Mouse (Mus musculus) stomach, postnatal 0 days (tissue): Measurements from ENCODE around the gene Pcnt. TPM values are rescaled to one million over a fixed set of nuclear protein-coding genes. Genes with fewer than 3 reads are reported as not detected.

ENCODE experiments used
- ATAC-seq: fragments of 200-750 bp; cut with Nextera tagmentation; 2 replicates; pipeline ENCODE4 v1.8.0; 2017; ENCODE audit not compliant: low FRiP score, low TSS enrichment
- DNase-seq: peaks from one replicate; pipeline ENCODE4 v3.0.0-alpha.2; 2016; ENCODE audit warnings: low spot score
- H3K27ac ChIP-seq: fragments of 300-500 bp; sonication (generic); replicated peaks from 2 replicates; pipeline ENCODE4 v1.5.1; 2014; ENCODE audit warnings: mild to moderate bottlenecking, control low read depth
- H3K27me3 ChIP-seq: fragments of 300-500 bp; sonication (generic); 2 replicates; pipeline ENCODE4 v1.6.1; 2014; ENCODE audit warnings: low read length; ENCODE audit not compliant: control insufficient read depth, insufficient read depth
- H3K36me3 ChIP-seq: fragments of 300-500 bp; sonication (generic); 2 replicates; pipeline ENCODE4 v1.6.1; 2014; ENCODE audit warnings: low read length, mixed read lengths; ENCODE audit not compliant: control insufficient read depth, insufficient read depth
- H3K4me1 ChIP-seq: fragments of 300-500 bp; sonication (generic); replicated peaks from 2 replicates; pipeline ENCODE4 v1.6.1; 2014; ENCODE audit warnings: antibody characterized with exemption; ENCODE audit not compliant: control insufficient read depth, insufficient read depth
- H3K4me2 ChIP-seq: fragments of 300-500 bp; sonication (generic); replicated peaks from 2 replicates; pipeline ENCODE4 v1.6.1; 2014; ENCODE audit warnings: low read depth, mild to moderate bottlenecking, control low read depth, moderate library complexity
- H3K4me3 ChIP-seq: fragments of 300-500 bp; sonication (generic); 2 replicates; pipeline ENCODE4 v1.5.1; 2014; ENCODE audit warnings: low read depth, low read length, control low read depth
- H3K9ac ChIP-seq: fragments of 300-500 bp; sonication (generic); 2 replicates; pipeline ENCODE4 v1.6.1; 2014; ENCODE audit warnings: mild to moderate bottlenecking, low read length, control low read depth, mixed read lengths
- H3K9me3 ChIP-seq: fragments of 300-500 bp; sonication (generic); 2 replicates; pipeline ENCODE4 v1.6.1; 2016; ENCODE audit warnings: low read length; ENCODE audit not compliant: control insufficient read depth
- CTCF ChIP-seq: IDR thresholded peaks from 2 replicates; pipeline ENCODE4 v1.5.1; 2016; ENCODE audit warnings: antibody characterized with exemption, low read depth, mild to moderate bottlenecking, moderate library complexity
- EP300 ChIP-seq: optimal IDR thresholded peaks from 2 replicates; pipeline ENCODE3; 2016; ENCODE audit warnings: antibody characterized with exemption
- WGBS: fragments of 180-500 bp; shearing (Covaris S2); extraction: QIAGEN DNeasy Blood & Tissue Kit; methylation state at CpG from one replicate; pipeline ENCODE4 v1.1.7; 2014; 5-methylcytosine and 5-hydroxymethylcytosine counted together
- polyA plus RNA-seq: library from polyadenylated mRNA; unstranded; fragments of >200 nt; fragmentation: Nextera tagmentation; extraction: Ambion mirVana; gene quantifications from 2 replicates; pipeline ENCODE4 v1.2.1, GENCODE M21; 2015

Gene Pcnt
- polyA plus RNA-seq, 1 experiment from 2014 or later: 5.1 TPM

DNA sequence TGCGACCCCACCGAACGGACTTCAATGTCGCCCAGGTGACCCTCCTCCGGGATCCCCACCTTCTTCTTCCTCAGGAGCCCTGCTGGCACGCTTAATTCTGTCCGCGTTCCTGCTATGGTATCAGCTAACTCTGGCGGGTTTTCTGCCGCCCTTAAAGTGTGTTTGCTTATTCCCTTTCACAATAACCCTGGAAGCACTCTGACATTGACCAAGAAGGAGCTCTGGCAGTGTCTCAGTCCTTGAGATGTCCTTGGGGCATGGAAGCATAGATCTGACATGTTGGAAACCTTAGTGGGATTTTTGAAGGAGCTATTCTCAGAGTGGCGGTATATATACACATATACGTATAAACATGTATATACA, 97.1 kb downstream of the Pcnt start:
- Histone ChIP-seq H3K4me2 (peak overlapping the region; percentile 86), H3K27ac (peak overlapping the region; percentile 86), H3K27me3 (no peaks in the 10 kb centered on the region), H3K36me3 (peaks cover 1% of the 10 kb centered on the region; the same call in 1 of the 2 replicates), H3K4me3 (peak overlapping the region; percentile 95), H3K9ac (peak overlapping the region; percentile 93), H3K9me3 (no peaks in the 10 kb centered on the region), H3K4me1 (no peaks in the 10 kb centered on the region)
- WGBS: 1% methylated on average over 12 of the region's 12 CpGs
- no peak for DNase-seq
- peak; percentile 41 for ATAC-seq
- no peak for TF ChIP-seq CTCF
- no peak for TF ChIP-seq EP300

DNA sequence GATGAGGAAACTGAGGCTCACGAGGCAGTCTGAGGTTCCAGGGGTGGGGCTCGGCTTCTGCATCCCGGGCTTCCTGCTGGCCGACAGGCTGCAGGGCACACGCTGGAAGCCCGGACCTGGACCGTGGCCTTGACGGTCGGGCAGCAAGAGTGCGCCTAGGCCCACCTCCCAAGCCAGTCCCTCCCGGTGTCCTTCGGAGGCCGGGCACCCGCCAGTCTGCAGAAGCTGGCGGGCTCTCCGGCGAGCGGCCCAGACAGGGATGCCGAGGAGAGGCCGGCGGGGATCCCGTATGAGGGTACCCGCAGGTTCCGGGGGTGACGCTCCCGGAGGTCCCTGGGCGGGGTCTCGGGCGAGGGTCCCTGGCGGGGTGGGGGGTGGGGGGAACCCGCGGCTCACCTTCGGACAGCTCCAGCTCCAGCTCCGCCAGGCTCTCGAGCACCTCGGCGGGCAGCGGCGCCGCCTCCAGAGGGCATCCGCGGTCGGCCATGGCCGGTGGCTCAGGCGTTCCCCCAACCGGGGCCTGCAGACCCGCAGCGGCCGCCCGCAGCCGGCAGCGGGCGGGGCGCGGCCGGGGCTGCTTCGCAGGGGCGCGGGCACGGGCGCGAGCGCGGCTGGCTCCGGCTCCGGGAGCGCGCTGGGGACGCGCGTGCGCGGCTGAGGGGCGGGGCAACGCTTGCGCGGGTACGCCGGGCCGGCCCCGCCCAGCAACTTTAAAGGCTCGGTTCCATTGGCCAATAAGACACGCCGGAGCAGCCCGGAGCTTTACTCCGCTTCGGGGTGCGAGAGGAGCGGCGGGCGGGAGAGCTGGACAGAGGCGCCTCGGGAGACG, 97.7 kb downstream of the Pcnt start, which contains the start of gene Dip2a:
Gene Dip2a, minus strand, starts transcription at position 581 of the 829 bp plus-strand sequence.
- under 1% methylated on average over 87 of the region's 94 CpGs for WGBS
- H3K4me2 ChIP-seq: peak within 1 kb of the TSS; percentile 86
- ATAC-seq: peak; percentile 92
- H3K9ac ChIP-seq: peak within 1 kb of the TSS; percentile 93
- DNase-seq: peak; percentile 94
- peak within 1 kb of the TSS; percentile 86 for H3K27ac ChIP-seq
- no peaks in the 10 kb centered on the region for H3K4me1 ChIP-seq
- H3K4me3 ChIP-seq: peak within 1 kb of the TSS; percentile 95
- no peaks in the 10 kb centered on the region for H3K36me3 ChIP-seq
- H3K9me3 ChIP-seq: no peaks in the 10 kb centered on the region
- H3K27me3 ChIP-seq: no peaks in the 10 kb centered on the region
- TF ChIP-seq CTCF (peak; percentile 32), EP300 (no peak)

DNA sequence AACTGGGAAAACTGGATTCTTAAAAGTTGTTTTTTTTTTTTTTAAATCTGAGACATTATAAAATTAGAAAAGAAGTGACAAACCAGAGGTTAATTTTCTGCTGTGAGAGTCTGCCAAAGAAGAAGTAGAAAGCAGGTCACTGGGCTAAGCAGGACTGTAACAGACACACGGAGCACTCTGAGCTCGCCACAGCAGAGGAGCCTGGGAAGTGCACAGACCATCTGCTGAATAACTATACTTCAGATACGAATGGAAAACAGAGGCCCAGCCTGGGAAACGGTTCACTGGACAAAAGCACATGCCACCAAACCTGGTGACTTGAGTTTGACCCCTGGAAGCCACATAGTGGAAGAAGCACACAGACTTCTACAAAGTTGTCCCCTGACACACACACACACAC, 108.2 kb downstream of the Pcnt start:
- no peak overlapping the region for H3K9ac ChIP-seq
- no peaks in the 10 kb centered on the region for H3K9me3 ChIP-seq
- H3K4me3 ChIP-seq: no peak overlapping the region
- H3K27ac ChIP-seq: no peak overlapping the region
- DNase-seq (no peak), ATAC-seq (no peak)
- WGBS: 31% methylated on average over 4 of the region's 4 CpGs
- no peaks in the 10 kb centered on the region for H3K36me3 ChIP-seq
- no peak overlapping the region for H3K4me2 ChIP-seq
- H3K27me3 ChIP-seq: no peaks in the 10 kb centered on the region
- no peaks in the 10 kb centered on the region for H3K4me1 ChIP-seq
- TF ChIP-seq CTCF: no peak

DNA sequence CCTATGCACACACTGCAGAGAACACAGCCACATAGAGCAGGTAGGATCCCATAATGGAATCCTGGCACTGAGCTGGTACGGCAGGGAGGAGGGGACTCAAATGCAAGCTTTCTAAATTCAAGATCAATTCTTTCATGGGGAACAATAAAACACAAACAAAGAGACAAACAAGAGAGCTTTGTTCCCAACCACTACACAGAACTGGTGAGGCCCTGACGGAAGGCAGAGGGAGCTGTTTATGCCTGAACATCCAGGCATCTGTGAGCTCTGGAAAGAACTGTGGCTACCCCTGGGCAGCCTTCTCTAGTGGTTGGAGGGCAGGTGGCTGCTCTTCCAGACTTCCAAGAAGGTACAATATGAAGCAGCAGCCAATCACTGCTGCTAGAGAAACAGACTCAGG, 110.5 kb downstream of the Pcnt start:
- no peak for ATAC-seq
- H3K27ac ChIP-seq: no peak overlapping the region
- no peaks in the 10 kb centered on the region for H3K9me3 ChIP-seq
- no peak overlapping the region for H3K4me3 ChIP-seq
- 75% methylated on average over 2 of the region's 2 CpGs for WGBS
- H3K9ac ChIP-seq: no peak overlapping the region
- H3K4me2 ChIP-seq: no peak overlapping the region
- TF ChIP-seq CTCF (no peak), EP300 (no peak)
- no peaks in the 10 kb centered on the region for H3K36me3 ChIP-seq
- no peaks in the 10 kb centered on the region for H3K27me3 ChIP-seq
- H3K4me1 ChIP-seq: no peaks in the 10 kb centered on the region
- DNase-seq: no peak

DNA sequence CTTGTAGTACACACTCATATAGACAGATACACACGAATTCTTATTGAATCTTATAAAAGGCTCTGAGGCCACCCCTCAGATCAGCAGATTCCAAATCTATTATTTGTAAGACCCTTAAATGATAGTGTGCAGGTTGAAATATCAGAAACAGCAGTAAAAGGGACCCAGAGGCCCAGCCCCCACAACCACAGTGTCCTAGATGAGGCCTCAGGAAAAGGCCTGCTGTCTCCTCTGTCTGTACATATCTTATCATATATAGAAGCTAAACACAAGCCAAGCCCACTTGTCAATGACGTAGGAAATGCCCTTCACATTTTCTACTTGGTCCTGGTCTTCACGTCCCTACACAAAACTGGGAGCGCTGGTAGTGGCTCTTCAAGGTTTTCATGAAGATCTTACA, 113.5 kb downstream of the Pcnt start:
- Histone ChIP-seq H3K27ac (peak overlapping the region; percentile 13; the same call in 1 of the 2 replicates), H3K9me3 (no peaks in the 10 kb centered on the region), H3K4me2 (no peak overlapping the region), H3K27me3 (no peaks in the 10 kb centered on the region), H3K4me3 (no peak overlapping the region), H3K36me3 (no peaks in the 10 kb centered on the region; the same call in 1 of the 2 replicates), H3K4me1 (no peaks in the 10 kb centered on the region), H3K9ac (no peak overlapping the region)
- ATAC-seq (no peak), DNase-seq (no peak)
- WGBS: 76% methylated on average over 4 of the region's 4 CpGs
- TF ChIP-seq CTCF (no peak), EP300 (no peak)

DNA sequence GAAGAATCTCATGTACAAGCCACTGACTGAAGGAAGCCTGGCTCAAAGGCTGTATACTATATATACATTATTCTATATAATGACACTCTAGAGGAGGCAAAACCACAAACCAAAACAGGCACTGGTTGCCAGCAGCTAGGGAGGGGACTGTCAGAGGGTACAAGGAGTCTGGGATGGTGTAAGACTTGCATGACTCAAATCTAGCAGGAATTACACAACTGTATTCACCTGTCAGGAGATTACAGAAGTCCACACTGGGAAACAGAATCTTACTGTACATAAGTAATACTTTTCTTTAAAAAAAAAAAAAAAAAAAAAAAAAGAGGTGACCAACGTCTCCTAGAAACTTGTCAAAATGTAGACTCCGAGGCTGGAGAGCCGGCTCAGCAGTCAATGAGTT, 114.0 kb downstream of the Pcnt start:
- Histone ChIP-seq H3K27ac (peak overlapping the region; percentile 0; the same call in 1 of the 2 replicates), H3K4me1 (no peaks in the 10 kb centered on the region), H3K9ac (no peak overlapping the region), H3K4me3 (no peak overlapping the region), H3K27me3 (no peaks in the 10 kb centered on the region), H3K36me3 (no peaks in the 10 kb centered on the region; the same call in 1 of the 2 replicates), H3K4me2 (no peak overlapping the region), H3K9me3 (no peaks in the 10 kb centered on the region)
- 71% methylated on average over 3 of the region's 3 CpGs for WGBS
- ATAC-seq (no peak), DNase-seq (no peak)
- no peak for TF ChIP-seq CTCF
- TF ChIP-seq EP300: no peak
